Mouse (Mus musculus): ENCODE results near the gene Olfr772.

DNA sequence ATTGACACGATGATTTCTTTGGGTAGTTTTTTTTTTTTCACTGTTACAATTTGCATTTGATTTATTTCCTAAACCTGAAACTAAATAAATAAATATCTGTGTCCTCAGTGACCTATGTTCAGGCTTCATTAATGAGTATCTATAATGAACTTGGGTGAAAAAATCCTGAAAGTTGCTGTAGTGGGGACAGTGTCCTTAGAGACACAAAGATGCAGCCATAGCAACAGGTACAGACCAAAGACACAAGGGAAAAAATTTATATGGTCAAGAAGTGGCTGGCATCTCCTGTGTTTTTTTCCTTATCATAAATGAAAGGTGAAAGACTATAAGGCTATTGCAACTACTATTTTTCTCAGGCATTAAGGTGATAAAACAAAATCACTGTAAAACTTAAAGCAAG is 13.1 kb downstream of the Olfr772 start, which contains the start of gene Olfr771:
- TF ChIP-seq CTCF (IDR thresholded peaks at IDR 0.05; ENCODE audit: low read depth) (no peak), EP300 (optimal IDR thresholded peaks at IDR 0.05) (no peak)

All from stomach, postnatal 0 days (tissue).